In the genomic region with DNA sequence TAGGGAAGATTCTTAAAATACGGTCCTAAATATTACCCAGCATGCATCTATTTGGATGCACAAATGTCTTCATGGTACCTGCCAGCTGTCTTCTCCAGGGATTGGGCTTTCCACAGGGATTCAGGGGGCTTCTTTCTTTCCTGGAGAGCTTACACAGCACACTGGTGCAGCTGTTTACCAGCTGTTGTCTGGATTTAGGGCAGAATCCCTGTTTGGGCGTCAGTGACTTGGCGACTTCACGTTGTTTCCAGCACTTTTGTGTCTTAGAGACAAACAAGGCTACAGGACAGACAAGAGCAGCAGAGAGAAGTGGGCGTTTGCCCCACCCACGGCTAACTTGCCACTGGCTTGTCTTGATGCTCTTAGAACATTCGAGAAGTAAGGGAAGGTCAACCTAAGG, we compare ENCODE assay signal across 10 mouse cellular contexts. TPM values are rescaled to one million over a fixed set of nuclear protein-coding genes. Genes with fewer than 3 reads are reported as not detected.
DNase-seq lines count a peak whose midpoint lies in the region; ATAC-seq and TF ChIP-seq lines count a peak whose summit lies in the region.
"Had no signal": no experiment of that assay in that cellular context is flagged by ENCODE, and none has a peak within 500 bp of the region (broad histone marks: within the 10 kb centered on the region; RNA-seq: fewer than 3 reads in every experiment).

No protein-coding gene starts in this region.

- no peaks in the 10 kb centered on the region for H3K79me2 ChIP-seq in heart, adult 2 months (replicated peaks; ENCODE audit: control insufficient read depth, insufficient read depth, low read length)

- 86% methylated on average over 7 of the region's 7 CpGs for WGBS in midbrain, embryonic 11.5 days
- WGBS in midbrain, embryonic 10.5 days, result 82% methylated on average over 7 of the region's 7 CpGs
- WGBS in heart, adult 2 months, result 58% methylated on average over 7 of the region's 7 CpGs
- WGBS in lung, embryonic 16.5 days, result 59% methylated on average over 7 of the region's 7 CpGs
- 78% methylated on average over 7 of the region's 7 CpGs for WGBS in kidney, embryonic 15.5 days

- no peaks in the 10 kb centered on the region for H3K36me3 ChIP-seq in midbrain, embryonic 11.5 days (ENCODE audit: control insufficient read depth, insufficient read depth, low read length)
- peaks cover 3% of the 10 kb centered on the region for H3K36me3 ChIP-seq in midbrain, embryonic 10.5 days
- H3K36me3 ChIP-seq in heart, adult 2 months (ENCODE audit: control insufficient read depth, insufficient read depth, low read length), result no peaks in the 10 kb centered on the region
- no peaks in the 10 kb centered on the region for H3K36me3 ChIP-seq in lung, embryonic 16.5 days (ENCODE audit: control insufficient read depth, insufficient read depth, low read length)
- H3K36me3 ChIP-seq in kidney, embryonic 15.5 days, result peaks cover 12% of the 10 kb centered on the region

- no peak for TF ChIP-seq POLR2A in heart, adult 2 months (IDR thresholded peaks at IDR 0.05; ENCODE audit: insufficient read depth, low read depth, low read length)

- no peak overlapping the region for H3K4me2 ChIP-seq in midbrain, embryonic 11.5 days
- no peak overlapping the region for H3K4me2 ChIP-seq in lung, embryonic 16.5 days (ENCODE audit: low read depth, low read length)
- H3K4me2 ChIP-seq in kidney, embryonic 15.5 days, result no peak overlapping the region
- H3K4me2 ChIP-seq: hindbrain, embryonic 15.5 days had no signal

- ATAC-seq in midbrain, embryonic 11.5 days (ENCODE audit: low FRiP score), result no peak
- peak; percentile 53 for ATAC-seq in lung, embryonic 16.5 days (ENCODE audit: low read depth)
- no peak for ATAC-seq in CD4-positive, CD25-positive, alpha-beta regulatory T cell, adult 4 months
- no peak for ATAC-seq in frontal cortex, adult (ENCODE audit: low TSS enrichment)
- no peak for ATAC-seq in kidney, embryonic 15.5 days (replicated peaks; ENCODE audit: low FRiP score)

- peak; percentile 64 for DNase-seq in midbrain, embryonic 11.5 days (ENCODE audit: low spot score, missing footprints)
- DNase-seq in midbrain, embryonic 10.5 days (ENCODE audit: low spot score), result no peak
- DNase-seq in heart, adult 2 months, result peak; percentile 44 to 73
- DNase-seq: right cerebral cortex, postnatal 4 days had no signal

- TF ChIP-seq CTCF in heart, adult 2 months (IDR thresholded peaks at IDR 0.05), result no peak

- no peaks in the 10 kb centered on the region for H3K4me1 ChIP-seq in midbrain, embryonic 11.5 days (ENCODE audit: control insufficient read depth, insufficient read depth, low read length)
- no peaks in the 10 kb centered on the region for H3K4me1 ChIP-seq in midbrain, embryonic 10.5 days
- no peaks in the 10 kb centered on the region for H3K4me1 ChIP-seq in heart, adult 2 months (ENCODE audit: control insufficient read depth, insufficient read depth, low read length)
- no peaks in the 10 kb centered on the region for H3K4me1 ChIP-seq in lung, embryonic 16.5 days (replicated peaks; ENCODE audit: control insufficient read depth, insufficient read depth, low read length)
- H3K4me1 ChIP-seq in kidney, embryonic 15.5 days, result no peaks in the 10 kb centered on the region
- H3K4me1 ChIP-seq: hindbrain, embryonic 15.5 days had no signal

- H3K27me3 ChIP-seq in midbrain, embryonic 11.5 days (ENCODE audit: control insufficient read depth, insufficient read depth, low read length), result no peaks in the 10 kb centered on the region
- no peaks in the 10 kb centered on the region for H3K27me3 ChIP-seq in midbrain, embryonic 10.5 days (ENCODE audit: low read depth, poor library complexity, severe bottlenecking)
- no peaks in the 10 kb centered on the region for H3K27me3 ChIP-seq in heart, adult 2 months (ENCODE audit: control insufficient read depth, insufficient read depth, low read length)
- no peaks in the 10 kb centered on the region for H3K27me3 ChIP-seq in lung, embryonic 16.5 days (ENCODE audit: control insufficient read depth, insufficient read depth, low read depth, low read length)
- H3K27me3 ChIP-seq in kidney, embryonic 15.5 days, result no peaks in the 10 kb centered on the region
- H3K27me3 ChIP-seq: hindbrain, embryonic 15.5 days had no signal

- no peak overlapping the region for H3K9ac ChIP-seq in midbrain, embryonic 11.5 days (ENCODE audit: low read length)
- no peak overlapping the region for H3K9ac ChIP-seq in heart, adult 2 months (ENCODE audit: low read depth, low read length)
- H3K9ac ChIP-seq in lung, embryonic 16.5 days (ENCODE audit: low read length), result no peak overlapping the region
- H3K9ac ChIP-seq in kidney, embryonic 15.5 days, result no peak overlapping the region
- H3K9ac ChIP-seq: hindbrain, embryonic 15.5 days had no signal

- no peak overlapping the region for H3K27ac ChIP-seq in midbrain, embryonic 11.5 days (ENCODE audit: low read depth, low read length)
- no peak overlapping the region for H3K27ac ChIP-seq in midbrain, embryonic 10.5 days (replicated peaks)
- H3K27ac ChIP-seq in heart, adult 2 months, result peak overlapping the region; percentile 34
- peak overlapping the region; percentile 5; the same call in 1 of the 2 replicates for H3K27ac ChIP-seq in lung, embryonic 16.5 days (ENCODE audit: low read length)
- H3K27ac ChIP-seq in kidney, embryonic 15.5 days, result no peak overlapping the region
- H3K27ac ChIP-seq: hindbrain, embryonic 15.5 days had no signal

- no peaks in the 10 kb centered on the region for H3K9me3 ChIP-seq in midbrain, embryonic 11.5 days (ENCODE audit: control insufficient read depth, low read length)
- H3K9me3 ChIP-seq in midbrain, embryonic 10.5 days (replicated peaks), result no peaks in the 10 kb centered on the region
- H3K9me3 ChIP-seq in lung, embryonic 16.5 days (ENCODE audit: control insufficient read depth, low read length), result no peaks in the 10 kb centered on the region
- H3K9me3 ChIP-seq in kidney, embryonic 15.5 days (replicated peaks), result no peaks in the 10 kb centered on the region
- H3K9me3 ChIP-seq: hindbrain, embryonic 15.5 days; megakaryocyte, embryonic 14.5 days had no signal

- intact Hi-C loops in heart, adult 2 months (cut with DNase I), result no loop called here

- TF ChIP-seq EP300 in heart, adult 2 months (IDR thresholded peaks at IDR 0.05; ENCODE audit: insufficient read depth, low read depth, low read length), result 0 out of 2 replicates have a peak, but pooled peaks have one; percentile 17

- no peak overlapping the region for H3K4me3 ChIP-seq in midbrain, embryonic 11.5 days (ENCODE audit: low read depth, low read length)
- no peak overlapping the region for H3K4me3 ChIP-seq in midbrain, embryonic 10.5 days
- no peak overlapping the region for H3K4me3 ChIP-seq in heart, adult 2 months
- H3K4me3 ChIP-seq in lung, embryonic 16.5 days (ENCODE audit: low read length), result no peak overlapping the region
- no peak overlapping the region for H3K4me3 ChIP-seq in kidney, embryonic 15.5 days (replicated peaks)
- H3K4me3 ChIP-seq: hindbrain, embryonic 15.5 days; megakaryocyte, embryonic 14.5 days had no signal

RNA-seq across cellular contexts. Expression of a gene that starts 16.1 kb away (rescaled TPM):
- polyA plus RNA-seq in midbrain, embryonic 11.5 days (2014; fragmentation: Nextera tagmentation; extraction: Ambion mirVana), result 94.2 and 97.7 TPM in 2 replicates
- polyA plus RNA-seq in midbrain, embryonic 10.5 days (2016; fragmentation: Nextera tagmentation; extraction: Ambion mirVana), result 44.5 and 66.7 TPM in 2 replicates
- 10 to 100 TPM; 12.3 to 13.5 TPM for total RNA-seq in heart, adult 2 months (2021)
- polyA plus RNA-seq in heart, adult 2 months (2012; rRNA removed), result 7.2 and 13.3 TPM in 2 replicates
- 60.1 and 65.6 TPM in 2 replicates for polyA plus RNA-seq in lung, embryonic 16.5 days (2015; fragmentation: Nextera tagmentation; extraction: Ambion mirVana)
- 10 to 100 TPM; 19.3 to 30.6 TPM for polyA plus RNA-seq in CD4-positive, CD25-positive, alpha-beta regulatory T cell, adult 4 months (2017; shearing (Covaris generic))
- polyA plus RNA-seq in kidney, embryonic 15.5 days (2015; fragmentation: Nextera tagmentation; extraction: Ambion mirVana), result 63.8 and 65.7 TPM in 2 replicates

Comparison
In these comparisons a context has a peak if more than half of its experiments do, and no peak if none do; other contexts are left out.
1. H3K27ac ChIP-seq: peak in heart, adult 2 months (single experiment) and lung, embryonic 16.5 days (single experiment); none in midbrain, embryonic 11.5 days (single experiment), midbrain, embryonic 10.5 days (single experiment) and kidney, embryonic 15.5 days (single experiment).